Mouse (Mus musculus): Measurements from ENCODE around the gene Olfr1438-ps1. TPM values are rescaled to one million over a fixed set of nuclear protein-coding genes. Genes with fewer than 3 reads are reported as not detected.
"Not testable (repeated sequence)": the region's sequence is repeated elsewhere in the genome, so short reads cannot be mapped to it uniquely, and the experiment has no call there.

Olfr1438-ps1 gene
- not detected in 2 replicates for polyA plus RNA-seq (2015; fragmentation: Nextera tagmentation; extraction: Ambion mirVana)

DNA sequence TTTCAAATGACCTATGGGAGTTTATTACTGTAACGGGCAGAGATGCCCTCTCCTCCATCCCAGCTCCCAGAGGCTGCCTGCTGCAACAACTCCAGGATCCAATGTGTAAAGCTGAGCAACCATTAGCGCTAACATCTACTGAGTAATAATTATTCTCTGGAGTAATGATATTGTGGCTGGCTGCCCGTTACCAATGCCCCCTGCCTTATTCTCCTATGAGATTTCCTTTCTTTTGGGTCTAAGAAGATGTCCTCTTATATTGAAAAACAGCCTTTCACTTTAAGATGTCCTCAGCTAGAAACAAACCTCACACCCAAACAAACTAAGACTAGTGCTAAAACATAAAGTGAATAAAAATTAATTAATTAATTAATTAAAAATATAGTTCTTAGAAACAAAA, at the start of gene Olfr1438-ps1:
Gene Olfr1438-ps1 (minus strand): TSS at position 101 of the 400 bp plus-strand sequence.
- Histone ChIP-seq H3K4me1 (replicated peaks; ENCODE audit: control insufficient read depth, insufficient read depth, low read length) (no peaks in the 10 kb centered on the region), H3K9me3 (ENCODE audit: control insufficient read depth) (no peaks in the 10 kb centered on the region), H3K9ac (ENCODE audit: low read depth, low read length) (no peak within 1 kb of the TSS), H3K27me3 (replicated peaks; ENCODE audit: control insufficient read depth, insufficient read depth, low read length) (no peaks in the 10 kb centered on the region), H3K36me3 (ENCODE audit: control insufficient read depth, insufficient read depth) (no peaks in the 10 kb centered on the region), H3K27ac (ENCODE audit: low read depth, low read length) (no peak within 1 kb of the TSS), H3K4me3 (ENCODE audit: low read depth, low read length) (no peak within 1 kb of the TSS), H3K4me2 (replicated peaks; ENCODE audit: low read depth) (no peak within 1 kb of the TSS)
- 82% methylated on average over 3 of the region's 3 CpGs for WGBS
- no peak for ATAC-seq
- no peak for TF ChIP-seq CTCF (IDR thresholded peaks at IDR 0.05; ENCODE audit: low read depth)

DNA sequence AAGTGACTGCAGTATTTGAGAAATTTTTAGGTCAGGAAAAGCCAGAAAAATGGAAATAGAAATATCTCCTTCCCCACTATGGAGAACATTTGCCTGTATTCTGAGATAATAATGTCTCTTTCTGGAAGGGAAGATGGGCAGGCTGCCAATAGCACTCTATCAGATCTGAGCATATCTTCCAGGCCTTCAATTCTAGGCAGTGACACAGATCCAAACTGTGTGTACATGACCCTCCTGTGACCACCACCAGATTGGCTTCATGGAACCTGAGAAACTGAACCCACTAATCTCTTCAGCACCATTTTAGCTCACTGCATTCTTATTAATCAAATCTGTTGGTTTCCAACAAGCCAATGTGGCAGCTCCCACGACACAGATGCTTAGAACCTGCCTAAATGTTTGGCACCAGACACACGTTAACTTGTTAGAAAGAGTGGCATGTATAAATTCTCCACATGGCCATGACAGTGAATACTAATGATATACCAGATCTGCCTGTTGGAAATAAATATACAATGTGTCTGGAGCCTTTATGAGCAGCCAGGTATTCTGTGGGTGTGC, 38.8 kb upstream of the Olfr1438-ps1 start:
- Histone ChIP-seq H3K36me3 (ENCODE audit: control insufficient read depth, insufficient read depth) (no peaks in the 10 kb centered on the region), H3K4me3 (ENCODE audit: low read depth, low read length) (no peak overlapping the region), H3K9me3 (ENCODE audit: control insufficient read depth) (no peaks in the 10 kb centered on the region), H3K4me2 (replicated peaks; ENCODE audit: low read depth) (no peak overlapping the region), H3K27me3 (replicated peaks; ENCODE audit: control insufficient read depth, insufficient read depth, low read length) (no peaks in the 10 kb centered on the region), H3K27ac (ENCODE audit: low read depth, low read length) (no peak overlapping the region), H3K4me1 (replicated peaks; ENCODE audit: control insufficient read depth, insufficient read depth, low read length) (no peaks in the 10 kb centered on the region), H3K9ac (ENCODE audit: low read depth, low read length) (no peak overlapping the region)
- no peak for ATAC-seq
- WGBS: 56% methylated on average over 2 of the region's 2 CpGs
- no peak for TF ChIP-seq CTCF (IDR thresholded peaks at IDR 0.05; ENCODE audit: low read depth)

DNA sequence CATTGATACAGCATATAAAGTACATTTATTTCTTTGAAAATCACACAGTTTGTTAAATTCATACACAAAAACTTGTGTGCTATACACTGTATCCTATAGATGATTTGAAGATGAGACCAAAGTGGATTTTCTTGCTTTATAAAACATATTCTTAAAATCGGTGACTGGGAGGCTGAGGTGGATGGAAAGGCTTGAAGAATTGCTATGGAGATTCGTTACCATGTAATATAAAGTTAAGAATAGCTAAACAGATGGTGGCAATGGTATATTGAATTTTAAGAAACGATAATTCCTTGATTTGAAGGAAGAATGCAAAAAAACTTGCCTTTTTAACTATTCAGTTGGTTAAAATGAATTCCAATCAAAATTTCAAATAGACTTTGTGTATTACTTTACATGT, 37.3 kb upstream of the Olfr1438-ps1 start:
- H3K27ac ChIP-seq (ENCODE audit: low read depth, low read length): no peak overlapping the region
- H3K9me3 ChIP-seq (ENCODE audit: control insufficient read depth): no peaks in the 10 kb centered on the region
- no peak overlapping the region for H3K4me3 ChIP-seq (ENCODE audit: low read depth, low read length)
- no peak for ATAC-seq
- H3K27me3 ChIP-seq (replicated peaks; ENCODE audit: control insufficient read depth, insufficient read depth, low read length): no peaks in the 10 kb centered on the region
- H3K4me1 ChIP-seq (replicated peaks; ENCODE audit: control insufficient read depth, insufficient read depth, low read length): no peaks in the 10 kb centered on the region
- TF ChIP-seq CTCF (IDR thresholded peaks at IDR 0.05; ENCODE audit: low read depth): no peak
- H3K36me3 ChIP-seq (ENCODE audit: control insufficient read depth, insufficient read depth): no peaks in the 10 kb centered on the region
- 78% methylated on average over 3 of the region's 3 CpGs for WGBS
- no peak overlapping the region for H3K9ac ChIP-seq (ENCODE audit: low read depth, low read length)
- H3K4me2 ChIP-seq (replicated peaks; ENCODE audit: low read depth): no peak overlapping the region

DNA sequence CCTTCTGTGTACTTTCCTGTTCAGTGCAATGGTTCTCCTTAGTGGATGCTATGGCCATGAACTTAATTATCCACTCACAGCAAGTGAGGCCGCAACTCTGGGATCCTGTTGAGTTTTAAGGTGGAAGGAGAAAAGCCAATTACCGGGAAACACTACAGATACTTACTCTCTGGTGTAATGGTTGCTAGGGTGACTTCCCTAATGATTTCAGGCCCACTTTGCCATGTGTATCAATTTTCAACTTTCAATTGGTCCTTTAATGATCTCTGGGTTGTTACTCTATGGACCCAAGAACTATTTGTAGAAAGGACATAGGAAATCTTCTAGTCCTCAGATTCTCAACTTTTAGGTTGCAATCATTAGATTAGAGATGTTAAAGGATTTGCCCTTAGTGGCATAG, 10.7 kb downstream of the Olfr1438-ps1 start, which contains the start of gene Olfr1437:
Gene Olfr1437 (minus strand): TSS at position 101 of the 400 bp plus-strand sequence.
- Histone ChIP-seq H3K4me1 (replicated peaks; ENCODE audit: control insufficient read depth, insufficient read depth, low read length) (no peaks in the 10 kb centered on the region), H3K27ac (ENCODE audit: low read depth, low read length) (no peak within 1 kb of the TSS), H3K4me3 (ENCODE audit: low read depth, low read length) (no peak within 1 kb of the TSS), H3K9ac (ENCODE audit: low read depth, low read length) (no peak within 1 kb of the TSS), H3K36me3 (ENCODE audit: control insufficient read depth, insufficient read depth) (no peaks in the 10 kb centered on the region), H3K4me2 (replicated peaks; ENCODE audit: low read depth) (no peak within 1 kb of the TSS), H3K9me3 (ENCODE audit: control insufficient read depth) (no peaks in the 10 kb centered on the region), H3K27me3 (replicated peaks; ENCODE audit: control insufficient read depth, insufficient read depth, low read length) (no peaks in the 10 kb centered on the region)
- ATAC-seq: no peak
- 90% methylated on average over 2 of the region's 2 CpGs for WGBS
- no peak for TF ChIP-seq CTCF (IDR thresholded peaks at IDR 0.05; ENCODE audit: low read depth)

DNA sequence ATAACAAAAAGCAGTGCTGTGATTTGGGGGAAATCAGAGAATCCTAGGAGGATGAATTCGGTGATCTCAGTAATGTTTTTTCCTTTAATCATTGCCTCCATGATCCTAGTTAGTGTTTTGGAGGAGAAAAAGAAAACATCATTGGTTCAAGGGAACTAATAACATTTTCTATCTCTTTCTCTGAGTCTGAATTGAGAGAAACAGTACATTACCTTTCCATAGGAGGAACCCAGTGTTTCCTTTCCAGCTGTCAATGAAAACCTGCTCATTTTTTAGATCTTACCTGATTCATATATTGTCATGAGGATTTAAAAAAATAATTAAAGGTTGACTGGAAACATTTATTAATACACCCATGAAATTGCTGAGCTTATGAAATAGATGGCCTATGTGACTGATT, 36.7 kb downstream of the Olfr1438-ps1 start, which contains the start of gene Olfr1436:
Gene Olfr1436 (minus strand): TSS at position 101 of the 400 bp plus-strand sequence.
- not testable (repeated sequence) for H3K9me3 ChIP-seq (ENCODE audit: control insufficient read depth); H3K27ac ChIP-seq (ENCODE audit: low read depth, low read length); H3K4me2 ChIP-seq (replicated peaks; ENCODE audit: low read depth); H3K9ac ChIP-seq (ENCODE audit: low read depth, low read length); H3K4me3 ChIP-seq (ENCODE audit: low read depth, low read length); H3K27me3 ChIP-seq (replicated peaks; ENCODE audit: control insufficient read depth, insufficient read depth, low read length); H3K4me1 ChIP-seq (replicated peaks; ENCODE audit: control insufficient read depth, insufficient read depth, low read length); ATAC-seq; H3K36me3 ChIP-seq (ENCODE audit: control insufficient read depth, insufficient read depth)
- WGBS: 79% methylated on average over 1 of the region's 1 CpGs

DNA sequence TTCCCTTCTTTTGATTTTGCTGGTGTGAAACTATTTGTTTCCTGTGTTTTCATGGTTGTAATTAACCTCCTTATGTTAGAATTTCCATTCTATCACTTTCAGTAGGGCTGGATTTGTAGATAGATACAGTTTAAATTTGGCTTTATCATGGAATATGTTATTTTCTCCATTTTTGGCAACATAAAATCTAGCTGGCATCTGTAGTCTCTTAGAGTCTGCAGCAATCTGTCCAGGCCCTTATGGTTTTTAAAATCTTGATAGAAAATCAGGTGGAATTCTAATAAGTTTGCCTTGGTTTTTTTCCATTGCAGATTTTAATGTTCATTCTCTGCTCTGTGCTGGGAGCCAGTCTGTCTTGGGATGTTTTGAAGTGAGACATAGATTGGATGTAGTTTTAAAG, 42.7 kb downstream of the Olfr1438-ps1 start:
- Histone ChIP-seq H3K4me3 (ENCODE audit: low read depth, low read length) (no peak overlapping the region), H3K4me2 (replicated peaks; ENCODE audit: low read depth) (no peak overlapping the region), H3K27me3 (replicated peaks; ENCODE audit: control insufficient read depth, insufficient read depth, low read length) (no peaks in the 10 kb centered on the region), H3K9me3 (ENCODE audit: control insufficient read depth) (no peaks in the 10 kb centered on the region), H3K36me3 (ENCODE audit: control insufficient read depth, insufficient read depth) (no peaks in the 10 kb centered on the region), H3K4me1 (replicated peaks; ENCODE audit: control insufficient read depth, insufficient read depth, low read length) (no peaks in the 10 kb centered on the region), H3K9ac (ENCODE audit: low read depth, low read length) (no peak overlapping the region), H3K27ac (ENCODE audit: low read depth, low read length) (no peak overlapping the region)
- ATAC-seq: no peak
- TF ChIP-seq CTCF (IDR thresholded peaks at IDR 0.05; ENCODE audit: low read depth): no peak

DNA sequence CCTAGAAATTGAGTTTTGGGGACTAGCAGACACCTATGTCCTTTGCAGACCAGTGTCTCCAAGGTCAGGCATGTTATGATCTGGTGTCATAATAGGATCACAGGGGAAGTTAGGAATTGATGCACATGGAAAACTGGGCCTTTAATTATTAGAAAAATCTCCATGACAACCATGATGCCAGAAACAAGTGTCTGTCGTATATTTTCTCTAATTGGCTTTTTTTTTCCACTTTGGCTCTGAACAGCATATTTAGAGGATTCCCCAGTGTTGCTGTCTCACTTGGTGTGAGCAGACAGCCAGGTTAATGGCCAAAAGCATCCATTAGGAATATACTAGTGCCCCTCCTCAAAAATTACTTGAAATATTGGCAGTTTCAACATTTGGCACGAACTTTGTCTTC, 56.2 kb downstream of the Olfr1438-ps1 start, which contains the start of gene Olfr1434:
Gene Olfr1434 (plus strand): TSS at position 301 of the 400 bp plus-strand sequence.
- no peak for TF ChIP-seq CTCF (IDR thresholded peaks at IDR 0.05; ENCODE audit: low read depth)
- no peak within 1 kb of the TSS for H3K4me2 ChIP-seq (replicated peaks; ENCODE audit: low read depth)
- H3K27ac ChIP-seq (ENCODE audit: low read depth, low read length): no peak within 1 kb of the TSS
- no peaks in the 10 kb centered on the region for H3K4me1 ChIP-seq (replicated peaks; ENCODE audit: control insufficient read depth, insufficient read depth, low read length)
- no peak for ATAC-seq
- no peak within 1 kb of the TSS for H3K4me3 ChIP-seq (ENCODE audit: low read depth, low read length)
- no peaks in the 10 kb centered on the region for H3K36me3 ChIP-seq (ENCODE audit: control insufficient read depth, insufficient read depth)
- H3K9me3 ChIP-seq (ENCODE audit: control insufficient read depth): no peaks in the 10 kb centered on the region
- H3K27me3 ChIP-seq (replicated peaks; ENCODE audit: control insufficient read depth, insufficient read depth, low read length): no peaks in the 10 kb centered on the region
- WGBS: 68% methylated on average over 2 of the region's 2 CpGs
- H3K9ac ChIP-seq (ENCODE audit: low read depth, low read length): no peak within 1 kb of the TSS

Other genes with a start within 250 kb of the Olfr1438-ps1 start
- not detected in 2 replicates for gene Olfr1426, start 243.9 kb downstream of the Olfr1438-ps1 start, polyA plus RNA-seq (2015; fragmentation: Nextera tagmentation; extraction: Ambion mirVana)
- gene Olfr1427, start 232.6 kb downstream of the Olfr1438-ps1 start, polyA plus RNA-seq (2015; fragmentation: Nextera tagmentation; extraction: Ambion mirVana): not detected in 2 replicates
- gene Olfr1428, start 220.0 kb downstream of the Olfr1438-ps1 start, polyA plus RNA-seq (2015; fragmentation: Nextera tagmentation; extraction: Ambion mirVana): not detected in 2 replicates
- gene Olfr76, start 212.7 kb downstream of the Olfr1438-ps1 start, polyA plus RNA-seq (2015; fragmentation: Nextera tagmentation; extraction: Ambion mirVana): not detected in 2 replicates
- gene Olfr1555-ps1, start 165.8 kb downstream of the Olfr1438-ps1 start, polyA plus RNA-seq (2015; fragmentation: Nextera tagmentation; extraction: Ambion mirVana): 0.05 TPM in 1 of 2 replicates, not detected in the other
- not detected in 2 replicates for gene Olfr1431, start 135.3 kb downstream of the Olfr1438-ps1 start, polyA plus RNA-seq (2015; fragmentation: Nextera tagmentation; extraction: Ambion mirVana)
- not detected in 2 replicates for gene Olfr1432, start 103.3 kb downstream of the Olfr1438-ps1 start, polyA plus RNA-seq (2015; fragmentation: Nextera tagmentation; extraction: Ambion mirVana)
- gene Olfr262, start 94.3 kb downstream of the Olfr1438-ps1 start, polyA plus RNA-seq (2015; fragmentation: Nextera tagmentation; extraction: Ambion mirVana): not detected in 2 replicates
- gene Olfr235, start 74.9 kb downstream of the Olfr1438-ps1 start, polyA plus RNA-seq (2015; fragmentation: Nextera tagmentation; extraction: Ambion mirVana): not detected in 2 replicates
- gene Olfr1434, start 56.1 kb downstream of the Olfr1438-ps1 start, polyA plus RNA-seq (2015; fragmentation: Nextera tagmentation; extraction: Ambion mirVana): not detected in 2 replicates
- not detected in 2 replicates for gene Olfr1436, start 36.8 kb downstream of the Olfr1438-ps1 start, polyA plus RNA-seq (2015; fragmentation: Nextera tagmentation; extraction: Ambion mirVana)
- not detected in 2 replicates for gene Olfr1437, start 10.8 kb downstream of the Olfr1438-ps1 start, polyA plus RNA-seq (2015; fragmentation: Nextera tagmentation; extraction: Ambion mirVana)
- not detected in 2 replicates for gene Olfr1440, start 51.4 kb upstream of the Olfr1438-ps1 start, polyA plus RNA-seq (2015; fragmentation: Nextera tagmentation; extraction: Ambion mirVana)
- gene Olfr1441, start 81.5 kb upstream of the Olfr1438-ps1 start, polyA plus RNA-seq (2015; fragmentation: Nextera tagmentation; extraction: Ambion mirVana): not detected in 2 replicates
- gene Pfpl, start 92.0 kb upstream of the Olfr1438-ps1 start, polyA plus RNA-seq (2015; fragmentation: Nextera tagmentation; extraction: Ambion mirVana): not detected in 2 replicates
- gene Mpeg1, start 124.9 kb upstream of the Olfr1438-ps1 start, polyA plus RNA-seq (2015; fragmentation: Nextera tagmentation; extraction: Ambion mirVana): 2.2 and 2.7 TPM in 2 replicates
- 4.9 and 5.5 TPM in 2 replicates for gene Dtx4, start 165.5 kb upstream of the Olfr1438-ps1 start, polyA plus RNA-seq (2015; fragmentation: Nextera tagmentation; extraction: Ambion mirVana)
- gene Fam111a, start 209.8 kb upstream of the Olfr1438-ps1 start, polyA plus RNA-seq (2015; fragmentation: Nextera tagmentation; extraction: Ambion mirVana): 6.2 and 6.8 TPM in 2 replicates

Data from intestine, postnatal 0 days (tissue).